Mouse (Mus musculus): Measurements from ENCODE around the gene Esrra.

Esrra gene

GRCm38 (mm10) chr19:6941372-6942248 is 20.0 kb upstream of the Esrra start, which contains the start of gene Bad:
Bad (plus strand) TSS chr19:6941861.
- peak; percentile 98 for DNase-seq (ENCODE audit: low read depth)

GRCm38 (mm10) chr19:6940396-6941351 is 19.1 kb upstream of the Esrra start:
- DNase-seq (ENCODE audit: low read depth) = peak; percentile 28

GRCm38 (mm10) chr19:6939106-6940002 is 17.7 kb upstream of the Esrra start:
- DNase-seq (ENCODE audit: low read depth) = no peak

GRCm38 (mm10) chr19:6937541-6938465 is 16.2 kb upstream of the Esrra start:
- no peak for DNase-seq (ENCODE audit: low read depth)

GRCm38 (mm10) chr19:6936299-6936698 is 14.7 kb upstream of the Esrra start:
- DNase-seq (ENCODE audit: low read depth) = peak; percentile 43

- no peak for DNase-seq (ENCODE audit: low read depth)
These were observed 12.8 kb upstream of the Esrra start, which contains the start of gene Kcnk4 for GRCm38 (mm10) chr19:6934195-6934977. Kcnk4 (minus strand) TSS chr19:6934515.

- DNase-seq (ENCODE audit: low read depth) = peak; percentile 35
These were observed 12.0 kb upstream of the Esrra start for GRCm38 (mm10) chr19:6933436-6934194.

- no peak for DNase-seq (ENCODE audit: low read depth)
These were observed 11.5 kb upstream of the Esrra start for GRCm38 (mm10) chr19:6933102-6933435.

GRCm38 (mm10) chr19:6932018-6932417 is 10.4 kb upstream of the Esrra start:
- DNase-seq (ENCODE audit: low read depth) = no peak

GRCm38 (mm10) chr19:6931002-6931401 is 9.4 kb upstream of the Esrra start:
- no peak for DNase-seq (ENCODE audit: low read depth)

- DNase-seq (ENCODE audit: low read depth) = no peak
These were observed 6.5 kb upstream of the Esrra start for GRCm38 (mm10) chr19:6928080-6928479.

- DNase-seq (ENCODE audit: low read depth) = no peak
These were observed 5.1 kb upstream of the Esrra start for GRCm38 (mm10) chr19:6926559-6927255.

GRCm38 (mm10) chr19:6925611-6926329 is 4.2 kb upstream of the Esrra start:
- DNase-seq (ENCODE audit: low read depth) = no peak

- DNase-seq (ENCODE audit: low read depth) = no peak
These were observed 3.6 kb upstream of the Esrra start, which contains the start of gene Catsperz for GRCm38 (mm10) chr19:6925307-6925573. Catsperz (minus strand) TSS chr19:6925380.

GRCm38 (mm10) chr19:6924461-6925306 is 3.1 kb upstream of the Esrra start:
- peak; percentile 92 for DNase-seq (ENCODE audit: low read depth)

- no peak for DNase-seq (ENCODE audit: low read depth)
These were observed 1.5 kb upstream of the Esrra start for GRCm38 (mm10) chr19:6922901-6923735.
